Mouse (Mus musculus): ENCODE measurements around the gene Slc35f6.

Gene Slc35f6

GRCm38 (mm10) chr5:30655526-30656195 lies 7.9 kb downstream of the Slc35f6 start:
- CTCF ChIA-PET: interaction anchor here (0.6 kb wide), 1 partner anchor 152 kb away, joined by 10 read pairs; no protein-coding TSS in a partner anchor

GRCm38 (mm10) chr5:30659042-30659441 lies 11.3 kb downstream of the Slc35f6 start:
- CTCF ChIA-PET: no interaction called here

- CTCF ChIA-PET: no interaction called here
Observed at GRCm38 (mm10) chr5:30660278-30660677, 12.5 kb downstream of the Slc35f6 start.

GRCm38 (mm10) chr5:30660813-30661212 lies 13.1 kb downstream of the Slc35f6 start:
- CTCF ChIA-PET: no interaction called here

GRCm38 (mm10) chr5:30665360-30665759 lies 17.6 kb downstream of the Slc35f6 start:
- CTCF ChIA-PET: no interaction called here

- CTCF ChIA-PET: no interaction called here
Observed at GRCm38 (mm10) chr5:30665968-30666367, 18.2 kb downstream of the Slc35f6 start.

- CTCF ChIA-PET: no interaction called here
Observed at GRCm38 (mm10) chr5:30666391-30667195, 18.9 kb downstream of the Slc35f6 start, which contains the start of gene Cenpa. Gene Cenpa, plus strand, starts transcription at chr5:30666777.

- CTCF ChIA-PET: interaction anchor here (0.7 kb wide), 1 partner anchor 11 kb away, joined by 5 read pairs; no protein-coding TSS in a partner anchor
Observed at GRCm38 (mm10) chr5:30667215-30667614, 19.5 kb downstream of the Slc35f6 start.

- CTCF ChIA-PET: interaction anchor here (0.7 kb wide), 1 partner anchor 10 kb away, joined by 5 read pairs; no protein-coding TSS in a partner anchor
Observed at GRCm38 (mm10) chr5:30667686-30668085, 20.0 kb downstream of the Slc35f6 start.

- CTCF ChIA-PET: interaction anchor here (0.5 kb wide), 1 partner anchor 10 kb away, joined by 4 read pairs; no protein-coding TSS in a partner anchor
Observed at GRCm38 (mm10) chr5:30668637-30669495, 21.1 kb downstream of the Slc35f6 start.

GRCm38 (mm10) chr5:30669496-30669830 lies 21.7 kb downstream of the Slc35f6 start:
- CTCF ChIA-PET: no interaction called here

- CTCF ChIA-PET: no interaction called here
Observed at GRCm38 (mm10) chr5:30670091-30670490, 22.4 kb downstream of the Slc35f6 start.

- CTCF ChIA-PET: interaction anchor here (0.7 kb wide), 1 partner anchor 110 kb away, joined by 3 read pairs; no protein-coding TSS in a partner anchor
Observed at GRCm38 (mm10) chr5:30674001-30674400, 26.3 kb downstream of the Slc35f6 start.

GRCm38 (mm10) chr5:30676800-30677199 lies 29.1 kb downstream of the Slc35f6 start:
- CTCF ChIA-PET: no interaction called here

GRCm38 (mm10) chr5:30678069-30678468 lies 30.3 kb downstream of the Slc35f6 start:
- CTCF ChIA-PET: interaction anchor here (0.6 kb wide), 2 partner anchors 9 to 10 kb away, joined by 3 to 5 read pairs; no protein-coding TSS in a partner anchor

GRCm38 (mm10) chr5:30678722-30679296 lies 31.1 kb downstream of the Slc35f6 start:
- CTCF ChIA-PET: no interaction called here

GRCm38 (mm10) chr5:30679593-30679992 lies 31.9 kb downstream of the Slc35f6 start:
- CTCF ChIA-PET: no interaction called here

GRCm38 (mm10) chr5:30681970-30682369 lies 34.2 kb downstream of the Slc35f6 start:
- CTCF ChIA-PET: interaction anchor here (0.6 kb wide), 1 partner anchor 166 kb away, joined by 3 read pairs; no protein-coding TSS in a partner anchor

- CTCF ChIA-PET: no interaction called here
Observed at GRCm38 (mm10) chr5:30682967-30683600, 35.4 kb downstream of the Slc35f6 start.

- CTCF ChIA-PET: no interaction called here
Observed at GRCm38 (mm10) chr5:30683993-30684392, 36.3 kb downstream of the Slc35f6 start.

- CTCF ChIA-PET: interaction anchor here (0.7 kb wide), 1 partner anchor 9 kb away, joined by 3 read pairs; no protein-coding TSS in a partner anchor
Observed at GRCm38 (mm10) chr5:30686781-30687180, 39.0 kb downstream of the Slc35f6 start.
